Mouse (Mus musculus): ENCODE data around the gene Chchd2. TPM values are rescaled to one million over a fixed set of nuclear protein-coding genes. Genes with fewer than 3 reads are reported as not detected.
A peak's percentile ranks its signal among the peaks of the same experiment; 100 is the strongest.

Gene Chchd2
- polyA plus RNA-seq, 1 experiment from 2014 or later: 847 TPM

DNA sequence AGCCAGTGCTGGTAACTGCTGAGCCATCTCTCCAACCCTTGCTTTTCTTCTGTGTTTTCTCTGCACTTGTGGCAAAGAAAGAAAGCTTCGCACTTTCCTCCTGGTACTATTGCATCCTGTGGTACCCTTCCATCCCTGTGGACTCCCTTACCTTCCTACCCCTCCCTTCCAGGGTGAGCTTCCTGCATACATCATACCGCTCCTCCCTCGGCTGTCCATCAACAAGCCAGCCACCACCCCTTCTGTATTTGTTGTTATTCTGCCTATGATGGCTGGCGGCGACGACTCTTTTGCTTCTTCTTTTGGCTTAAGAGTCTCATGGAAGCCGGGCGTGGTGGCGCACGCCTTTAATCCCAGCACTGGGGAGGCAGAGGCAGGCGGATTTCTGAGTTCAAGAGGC lies 12.2 kb downstream of the Chchd2 start:
- 70% methylated on average over 11 of the region's 11 CpGs for WGBS
- Histone ChIP-seq H3K9me3 (no peaks in the 10 kb centered on the region), H3K4me2 (no peak overlapping the region), H3K36me3 (peaks cover under 1% of the 10 kb centered on the region; the same call in 1 of the 2 replicates), H3K27ac (no peak overlapping the region), H3K4me3 (no peak overlapping the region), H3K4me1 (no peaks in the 10 kb centered on the region), H3K27me3 (no peaks in the 10 kb centered on the region), H3K9ac (no peak overlapping the region)
- no peak for ATAC-seq (ENCODE audit: borderline replicate concordance, extremely low read depth, low FRiP score, low TSS enrichment)

DNA sequence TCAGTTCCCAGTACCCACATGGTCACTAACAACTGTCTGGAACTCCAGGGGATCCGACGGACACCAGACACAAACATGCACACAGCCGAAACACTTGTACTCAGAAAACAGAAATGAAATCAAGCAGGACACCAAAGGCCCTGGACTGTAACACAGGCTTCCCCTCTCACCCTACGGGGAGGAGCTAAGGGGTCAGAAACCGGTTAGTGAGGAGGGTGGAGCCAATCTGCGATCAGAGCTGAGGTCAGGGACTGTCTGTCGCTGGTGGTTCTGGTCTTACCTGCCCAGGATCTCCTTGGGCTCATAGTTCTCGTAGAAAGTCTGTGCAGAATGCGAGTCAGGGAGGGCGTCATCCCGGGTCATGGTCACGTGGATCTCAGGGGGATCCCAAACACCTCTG lies 13.3 kb downstream of the Chchd2 start:
- Histone ChIP-seq H3K27me3 (no peaks in the 10 kb centered on the region), H3K4me2 (no peak overlapping the region), H3K9ac (no peak overlapping the region), H3K27ac (no peak overlapping the region), H3K4me3 (no peak overlapping the region), H3K9me3 (no peaks in the 10 kb centered on the region), H3K36me3 (no peaks in the 10 kb centered on the region), H3K4me1 (no peaks in the 10 kb centered on the region)
- 81% methylated on average over 12 of the region's 12 CpGs for WGBS
- no peak for ATAC-seq (ENCODE audit: borderline replicate concordance, extremely low read depth, low FRiP score, low TSS enrichment)

DNA sequence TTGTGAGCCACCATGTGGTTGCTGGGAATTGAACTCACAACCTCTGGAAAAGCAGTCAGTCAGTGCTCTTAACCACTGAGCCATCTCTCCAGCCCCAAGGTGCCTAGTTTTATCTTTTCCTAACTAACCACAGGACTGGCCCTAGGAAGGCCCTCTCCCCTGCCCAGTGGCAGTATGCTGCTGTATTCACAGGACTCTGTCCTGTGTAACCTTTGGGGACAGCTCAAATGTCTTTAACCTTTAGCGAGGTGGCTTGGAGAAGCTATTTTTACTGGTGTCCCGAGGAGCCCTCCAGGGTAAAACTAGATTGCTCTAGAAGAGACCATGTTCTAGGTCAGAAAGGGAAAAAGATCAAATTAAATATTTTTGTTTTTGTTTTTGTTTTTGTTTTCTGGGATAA lies 16.0 kb downstream of the Chchd2 start:
- Histone ChIP-seq H3K9ac (no peak overlapping the region), H3K4me1 (no peaks in the 10 kb centered on the region), H3K9me3 (no peaks in the 10 kb centered on the region), H3K27ac (no peak overlapping the region), H3K4me3 (no peak overlapping the region), H3K4me2 (no peak overlapping the region), H3K36me3 (no peaks in the 10 kb centered on the region), H3K27me3 (no peaks in the 10 kb centered on the region)
- WGBS: 88% methylated on average over 2 of the region's 2 CpGs
- ATAC-seq (ENCODE audit: borderline replicate concordance, extremely low read depth, low FRiP score, low TSS enrichment): no peak

DNA sequence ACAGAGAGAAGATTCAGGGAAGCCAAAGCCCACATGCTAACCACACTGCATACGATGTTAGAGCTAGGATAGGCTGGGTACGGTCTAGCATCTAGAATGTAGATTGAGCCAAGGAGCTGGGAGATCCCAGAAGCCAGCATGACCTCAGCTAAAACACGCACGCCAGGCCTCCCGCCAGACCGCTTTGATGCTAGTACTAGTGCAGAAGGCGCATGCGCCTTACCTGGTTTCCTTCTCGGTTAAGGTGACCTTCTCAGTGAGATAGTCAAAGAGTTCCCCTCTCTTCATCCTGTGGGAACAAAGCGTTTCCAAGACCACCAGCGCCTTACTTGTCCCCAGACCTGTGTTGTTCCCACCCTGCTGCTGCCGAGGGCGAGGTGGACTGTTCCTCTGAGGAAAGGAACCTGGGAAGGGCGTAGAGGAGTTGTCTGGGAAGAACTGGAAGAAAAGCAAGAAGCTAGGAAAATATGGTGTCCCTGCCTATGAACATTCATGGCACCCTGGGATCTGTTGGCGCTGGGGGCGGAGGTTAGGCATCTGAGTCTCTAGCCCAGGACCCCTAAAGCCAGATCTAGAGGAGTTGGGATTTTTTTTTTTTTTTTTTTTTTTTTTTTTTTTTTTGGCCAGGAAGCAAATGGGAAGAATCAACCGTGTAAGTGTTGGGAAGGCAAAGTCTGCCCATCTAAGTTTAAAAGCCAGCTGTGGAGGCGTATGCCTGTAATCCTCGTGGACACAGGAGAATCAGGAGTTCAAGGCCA lies 17.9 kb downstream of the Chchd2 start:
- H3K4me3 ChIP-seq: no peak overlapping the region
- H3K4me2 ChIP-seq: no peak overlapping the region
- H3K27me3 ChIP-seq: no peaks in the 10 kb centered on the region
- no peak overlapping the region for H3K9ac ChIP-seq
- no peaks in the 10 kb centered on the region for H3K9me3 ChIP-seq
- WGBS: 88% methylated on average over 19 of the region's 19 CpGs
- no peak overlapping the region for H3K27ac ChIP-seq
- H3K36me3 ChIP-seq: no peaks in the 10 kb centered on the region
- ATAC-seq (ENCODE audit: borderline replicate concordance, extremely low read depth, low FRiP score, low TSS enrichment): no peak
- no peaks in the 10 kb centered on the region for H3K4me1 ChIP-seq

DNA sequence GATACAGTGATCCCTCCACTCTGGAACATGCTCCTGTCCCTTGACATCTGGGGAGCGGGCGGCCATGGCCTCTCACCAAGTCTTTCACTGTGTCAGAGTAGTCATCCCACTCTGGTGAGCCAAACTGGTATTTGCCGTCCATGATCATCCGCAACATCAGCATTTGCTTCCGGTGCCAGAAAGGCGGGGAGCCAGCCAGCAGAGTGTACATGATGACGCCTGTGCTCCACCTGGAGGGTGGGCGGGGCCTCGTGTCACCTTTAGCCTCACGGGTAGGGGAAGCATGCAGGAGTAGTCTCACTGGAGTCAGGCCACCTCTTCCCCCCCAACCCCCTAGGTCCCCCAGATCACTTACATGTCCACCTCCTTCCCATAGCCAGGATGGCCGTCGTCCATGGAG lies 21.4 kb downstream of the Chchd2 start:
- no peak for ATAC-seq (ENCODE audit: borderline replicate concordance, extremely low read depth, low FRiP score, low TSS enrichment)
- 77% methylated on average over 12 of the region's 12 CpGs for WGBS
- H3K9me3 ChIP-seq: no peaks in the 10 kb centered on the region
- H3K4me2 ChIP-seq: no peak overlapping the region
- no peak overlapping the region for H3K9ac ChIP-seq
- no peaks in the 10 kb centered on the region for H3K4me1 ChIP-seq
- no peak overlapping the region for H3K4me3 ChIP-seq
- no peaks in the 10 kb centered on the region for H3K27me3 ChIP-seq
- no peak overlapping the region for H3K27ac ChIP-seq
- 0 out of 2 replicates have a peak, but pooled peaks cover 12% of the 10 kb centered on the region for H3K36me3 ChIP-seq

DNA sequence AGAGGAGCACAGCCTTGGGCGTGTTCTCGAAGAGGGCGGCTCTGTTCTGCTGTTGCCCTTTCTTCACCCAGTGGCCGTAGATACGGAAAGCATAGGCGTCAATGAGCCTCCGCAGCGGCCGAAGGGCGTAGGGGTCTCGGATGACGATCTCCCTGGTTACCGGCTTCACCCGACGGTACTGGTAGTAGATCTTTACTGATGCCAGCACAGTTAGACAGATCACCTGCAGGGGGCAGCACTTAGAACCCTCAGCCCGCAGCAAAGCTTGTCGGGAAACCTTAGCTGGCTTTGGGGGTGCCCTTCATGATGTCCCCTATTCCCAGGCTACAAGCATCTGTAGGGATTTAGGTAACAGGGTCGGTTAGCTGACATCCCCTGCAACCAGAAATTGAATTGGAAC lies 22.8 kb downstream of the Chchd2 start:
- WGBS: 14% methylated on average over 18 of the region's 18 CpGs
- H3K4me1 ChIP-seq: no peaks in the 10 kb centered on the region
- no peak overlapping the region for H3K4me2 ChIP-seq
- no peaks in the 10 kb centered on the region for H3K9me3 ChIP-seq
- ATAC-seq (ENCODE audit: borderline replicate concordance, extremely low read depth, low FRiP score, low TSS enrichment): no peak
- no peak overlapping the region for H3K27ac ChIP-seq
- H3K27me3 ChIP-seq: no peaks in the 10 kb centered on the region
- 0 out of 2 replicates have a peak, but pooled peaks cover 18% of the 10 kb centered on the region for H3K36me3 ChIP-seq
- H3K4me3 ChIP-seq: no peak overlapping the region
- H3K9ac ChIP-seq: no peak overlapping the region

DNA sequence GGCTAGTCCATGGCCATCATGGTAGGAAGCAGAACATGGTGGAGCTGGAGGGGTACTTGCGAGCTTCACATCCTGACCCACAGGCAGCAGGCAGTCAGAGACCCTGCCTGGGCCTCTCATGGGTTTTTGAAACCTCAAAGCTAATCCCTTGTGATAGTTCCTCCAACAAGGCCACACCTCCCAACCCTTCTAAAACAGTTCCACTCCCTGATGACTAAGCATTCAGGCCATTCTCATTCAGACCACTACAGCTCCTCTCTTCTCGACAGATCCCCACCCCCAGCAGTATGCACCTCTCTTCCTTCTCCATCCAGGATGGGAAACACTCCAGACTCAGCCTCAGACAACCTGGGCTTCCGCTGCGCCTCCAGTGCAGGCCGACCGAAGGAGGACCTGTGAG lies 24.9 kb downstream of the Chchd2 start:
- Histone ChIP-seq H3K9ac (no peak overlapping the region), H3K9me3 (no peaks in the 10 kb centered on the region), H3K27ac (no peak overlapping the region), H3K27me3 (no peaks in the 10 kb centered on the region), H3K4me1 (no peaks in the 10 kb centered on the region), H3K4me3 (no peak overlapping the region), H3K4me2 (no peak overlapping the region), H3K36me3 (peaks cover 26% of the 10 kb centered on the region)
- WGBS: 94% methylated on average over 6 of the region's 6 CpGs
- ATAC-seq (ENCODE audit: borderline replicate concordance, extremely low read depth, low FRiP score, low TSS enrichment): no peak

DNA sequence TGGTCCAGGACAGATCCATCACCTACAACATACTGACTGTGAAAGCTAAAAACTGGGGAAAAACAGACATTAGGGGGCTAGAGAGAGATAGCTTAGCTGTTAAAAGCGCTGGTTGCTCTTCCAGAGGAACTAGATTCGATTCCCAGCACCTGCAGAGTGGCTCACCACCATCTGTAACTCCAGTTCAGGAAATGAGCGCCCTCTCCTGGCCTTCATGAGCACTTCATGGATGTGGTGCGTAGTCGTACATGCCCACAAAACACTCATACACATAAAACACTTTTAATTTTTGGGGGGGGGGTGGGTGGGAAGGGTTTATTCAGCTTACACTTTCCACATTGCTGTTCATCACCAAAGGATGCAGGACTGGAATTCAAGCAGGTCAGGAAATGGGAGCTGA lies 30.9 kb downstream of the Chchd2 start:
- Histone ChIP-seq H3K27ac (no peak overlapping the region), H3K4me1 (no peaks in the 10 kb centered on the region), H3K27me3 (no peaks in the 10 kb centered on the region), H3K36me3 (peaks cover 31% of the 10 kb centered on the region), H3K4me3 (no peak overlapping the region), H3K9ac (no peak overlapping the region), H3K9me3 (no peaks in the 10 kb centered on the region), H3K4me2 (no peak overlapping the region)
- no peak for ATAC-seq (ENCODE audit: borderline replicate concordance, extremely low read depth, low FRiP score, low TSS enrichment)
- 75% methylated on average over 5 of the region's 5 CpGs for WGBS

DNA sequence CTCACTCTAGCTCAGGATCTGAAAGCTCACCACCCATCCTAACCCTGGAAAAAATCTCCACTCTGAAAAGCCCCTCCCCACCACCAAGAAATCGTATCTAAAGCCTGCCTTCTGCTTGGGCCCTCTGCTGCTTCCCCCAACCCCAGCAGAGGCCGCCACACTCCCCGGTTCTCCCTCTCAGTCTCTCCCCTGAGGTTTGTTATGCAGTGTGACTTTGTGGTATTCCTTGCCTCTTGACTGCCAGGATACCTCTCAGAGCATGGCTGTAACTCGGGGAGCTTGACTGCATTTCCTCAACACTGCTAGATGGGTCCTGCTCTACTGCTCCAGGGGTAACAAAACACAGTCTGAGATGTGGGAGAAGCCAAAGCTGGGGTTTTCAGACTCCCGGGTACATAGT lies 32.1 kb downstream of the Chchd2 start:
- 44% methylated on average over 5 of the region's 5 CpGs for WGBS

DNA sequence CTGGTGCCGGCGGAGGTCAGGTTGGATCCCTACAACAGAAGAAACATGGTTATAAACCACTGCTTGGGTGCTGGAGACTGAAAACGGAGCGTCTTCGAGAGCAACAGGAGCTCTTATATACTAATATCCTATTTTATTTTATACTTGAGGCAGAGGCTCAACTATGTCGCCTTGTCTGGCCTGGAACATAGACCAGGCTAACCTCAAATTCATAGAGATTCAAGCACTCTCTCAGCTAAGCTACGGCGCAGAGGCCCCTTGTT lies 39.8 kb downstream of the Chchd2 start:
- H3K9ac ChIP-seq: peak overlapping the region; percentile 77
- WGBS: 32% methylated on average over 8 of the region's 8 CpGs
- peak overlapping the region; percentile 73 for H3K4me3 ChIP-seq
- ATAC-seq (ENCODE audit: borderline replicate concordance, extremely low read depth, low FRiP score, low TSS enrichment): no peak
- H3K4me2 ChIP-seq: peak overlapping the region; percentile 57
- no peaks in the 10 kb centered on the region for H3K27me3 ChIP-seq
- no peaks in the 10 kb centered on the region for H3K9me3 ChIP-seq
- H3K36me3 ChIP-seq: peaks cover 25% of the 10 kb centered on the region
- H3K4me1 ChIP-seq: peaks cover 6% of the 10 kb centered on the region; the same call in 1 of the 2 replicates
- no peak overlapping the region for H3K27ac ChIP-seq

More for the DNA sequence above, 32.1 kb downstream of the Chchd2 start:
- peaks cover 30% of the 10 kb centered on the region for H3K36me3 ChIP-seq
- H3K9me3 ChIP-seq: no peaks in the 10 kb centered on the region
- no peak overlapping the region for H3K27ac ChIP-seq
- ATAC-seq (ENCODE audit: borderline replicate concordance, extremely low read depth, low FRiP score, low TSS enrichment): no peak
- H3K4me3 ChIP-seq: no peak overlapping the region
- no peaks in the 10 kb centered on the region for H3K27me3 ChIP-seq
- H3K9ac ChIP-seq: no peak overlapping the region
- no peaks in the 10 kb centered on the region for H3K4me1 ChIP-seq
- H3K4me2 ChIP-seq: no peak overlapping the region

DNA sequence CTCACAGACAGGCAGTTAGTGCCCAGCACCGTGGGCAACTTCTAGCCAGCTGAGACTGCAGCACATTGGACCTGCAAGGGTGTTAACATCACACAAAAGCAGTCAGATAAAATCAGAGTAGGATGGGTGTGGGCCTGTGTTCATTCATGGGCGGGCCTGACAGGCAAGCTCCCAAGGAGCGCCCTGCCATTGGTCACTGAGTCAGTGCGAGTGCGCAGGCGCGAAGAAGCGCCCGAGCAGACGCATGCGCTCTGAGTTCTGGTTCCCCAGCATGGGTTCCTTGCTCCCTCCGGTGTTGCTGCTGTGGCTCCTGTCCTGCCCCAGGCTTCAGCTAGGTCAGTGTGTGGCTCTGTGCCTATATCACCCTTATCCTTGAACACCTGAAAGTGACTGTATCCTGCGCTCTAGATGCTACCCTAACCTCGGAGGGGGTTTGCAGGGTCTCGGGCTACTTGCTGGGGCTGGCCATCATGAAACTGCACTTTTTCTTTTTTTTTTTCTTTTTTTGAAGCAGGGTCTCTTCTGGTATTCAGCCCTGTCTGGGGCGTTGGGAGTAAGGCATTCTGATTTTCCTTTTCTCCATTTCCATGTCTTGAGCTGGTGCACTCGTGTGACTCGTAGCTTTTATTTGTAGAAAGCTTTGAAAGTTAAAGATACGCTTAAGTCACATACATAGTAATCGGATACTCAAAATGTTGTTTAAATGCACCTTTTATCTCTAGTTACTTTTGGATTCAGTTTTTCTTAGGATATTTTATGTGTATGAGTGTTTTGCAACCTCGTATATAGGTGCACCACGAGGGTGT lies 40.3 kb downstream of the Chchd2 start, which contains the start of gene Sumf2:
Gene Sumf2 (plus strand): TSS at position 235 of the 806 bp plus-strand sequence.
- Histone ChIP-seq H3K27ac (peak within 1 kb of the TSS; percentile 66), H3K9ac (peak within 1 kb of the TSS; percentile 77), H3K4me1 (peaks cover 6% of the 10 kb centered on the region; the same call in 1 of the 2 replicates), H3K4me2 (peak within 1 kb of the TSS; percentile 57), H3K4me3 (peak within 1 kb of the TSS; percentile 73), H3K36me3 (peaks cover 25% of the 10 kb centered on the region), H3K27me3 (no peaks in the 10 kb centered on the region), H3K9me3 (no peaks in the 10 kb centered on the region)
- WGBS: 6% methylated on average over 22 of the region's 22 CpGs
- ATAC-seq (ENCODE audit: borderline replicate concordance, extremely low read depth, low FRiP score, low TSS enrichment): peak; percentile 98

DNA sequence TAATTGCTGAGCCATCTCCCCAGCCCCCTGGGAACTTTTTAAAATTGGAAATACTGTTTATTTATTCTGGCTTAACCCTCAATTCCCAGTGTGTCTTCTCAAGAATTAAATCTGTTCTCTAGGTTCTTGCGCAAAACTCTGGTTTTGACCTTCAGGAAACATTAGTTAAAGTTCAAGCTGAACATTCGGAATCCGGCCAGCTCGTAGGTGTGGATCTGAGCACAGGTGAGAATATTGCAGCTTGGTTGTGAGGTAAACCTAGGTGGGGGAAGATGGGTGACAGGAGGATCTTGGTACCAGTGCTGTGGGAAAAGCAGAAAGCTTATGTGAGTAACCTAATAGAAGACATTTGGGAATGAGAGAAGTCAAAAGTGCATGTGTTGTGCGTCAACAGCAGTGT lies 42.4 kb downstream of the Chchd2 start:
- Histone ChIP-seq H3K27me3 (no peaks in the 10 kb centered on the region), H3K36me3 (peaks cover 25% of the 10 kb centered on the region), H3K4me3 (no peak overlapping the region), H3K4me1 (peaks cover 6% of the 10 kb centered on the region; the same call in 1 of the 2 replicates), H3K9me3 (no peaks in the 10 kb centered on the region), H3K4me2 (no peak overlapping the region), H3K9ac (no peak overlapping the region), H3K27ac (no peak overlapping the region)
- no peak for ATAC-seq (ENCODE audit: borderline replicate concordance, extremely low read depth, low FRiP score, low TSS enrichment)
- 89% methylated on average over 5 of the region's 5 CpGs for WGBS
